Mouse (Mus musculus): ENCODE data around the gene Gm4559. TPM values are rescaled to one million over a fixed set of nuclear protein-coding genes. Genes with fewer than 3 reads are reported as not detected.
"Not testable (repeated sequence)": the region's sequence is repeated elsewhere in the genome, so short reads cannot be mapped to it uniquely, and the experiment has no call there.

Gm4559 gene
- polyA plus RNA-seq, 1 experiment from 2014 or later, result not detected

GRCm38 (mm10) chr7:142279291-142279690, 5.1 kb upstream of the Gm4559 start:
- DNase-seq (ENCODE audit: low spot score), result not testable (repeated sequence)

GRCm38 (mm10) chr7:142278183-142278582, 4.0 kb upstream of the Gm4559 start:
- DNase-seq (ENCODE audit: low spot score), result peak; percentile 47

DNA sequence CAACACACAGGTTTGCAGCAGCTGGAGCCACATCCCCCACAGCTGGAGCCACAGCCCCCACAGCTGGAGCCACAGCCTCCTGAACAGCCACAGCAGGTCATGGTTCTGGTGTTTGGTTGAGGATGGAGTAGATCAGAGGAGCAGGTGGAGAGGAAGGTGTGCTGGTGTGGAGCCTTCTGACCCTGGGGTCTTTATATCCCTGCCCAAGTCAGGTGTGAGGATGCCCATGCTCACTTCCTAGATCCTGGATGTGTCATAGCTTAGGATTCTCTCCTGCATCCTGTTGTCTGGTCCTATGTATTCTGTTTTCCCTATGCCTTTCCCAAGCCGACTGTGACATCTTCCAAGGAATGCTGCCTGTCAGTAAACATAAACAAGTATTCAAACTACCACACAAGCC, 15.9 kb downstream of the Gm4559 start, which contains the start of gene Gm2431:
Gene Gm2431, minus strand, starts transcription at position 101 of the 400 bp plus-strand sequence.
- DNase-seq (ENCODE audit: low spot score), result not testable (repeated sequence)

GRCm38 (mm10) chr7:142255517-142255916, 18.6 kb downstream of the Gm4559 start:
- DNase-seq (ENCODE audit: low spot score), result peak; percentile 10

GRCm38 (mm10) chr7:142249824-142250223, 24.3 kb downstream of the Gm4559 start:
- DNase-seq (ENCODE audit: low spot score), result peak; percentile 23

GRCm38 (mm10) chr7:142240978-142241377, 33.2 kb downstream of the Gm4559 start, which contains the start of gene Gm40460:
Gene Gm40460, minus strand, starts transcription at chr7:142241078.
- DNase-seq (ENCODE audit: low spot score), result no peak

DNA sequence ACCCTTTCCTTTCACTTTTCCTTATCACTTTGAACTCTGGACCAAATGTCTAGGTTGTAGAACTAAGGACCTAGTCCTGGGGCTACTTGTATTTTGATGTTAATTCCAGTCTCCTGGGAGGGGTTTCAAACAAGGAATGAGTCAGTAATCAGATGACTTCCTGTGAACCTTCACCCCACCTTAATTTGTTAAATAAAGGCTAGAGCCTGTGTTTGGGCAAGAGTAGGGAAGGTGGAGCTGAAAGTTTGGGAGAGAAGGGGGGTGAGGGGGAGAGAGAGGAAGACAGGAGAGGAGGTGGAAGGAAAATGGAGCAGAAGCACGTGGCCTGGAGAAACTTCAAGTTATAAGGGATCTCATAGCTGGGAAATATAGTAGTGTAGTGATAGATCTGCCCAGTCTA, 42.6 kb downstream of the Gm4559 start:
- DNase-seq (ENCODE audit: low spot score), result no peak

GRCm38 (mm10) chr7:142229871-142230270, 44.3 kb downstream of the Gm4559 start, which contains the start of gene Krtap5-5:
Gene Krtap5-5, minus strand, starts transcription at chr7:142229971.
- not testable (repeated sequence) for DNase-seq (ENCODE audit: low spot score)

DNA sequence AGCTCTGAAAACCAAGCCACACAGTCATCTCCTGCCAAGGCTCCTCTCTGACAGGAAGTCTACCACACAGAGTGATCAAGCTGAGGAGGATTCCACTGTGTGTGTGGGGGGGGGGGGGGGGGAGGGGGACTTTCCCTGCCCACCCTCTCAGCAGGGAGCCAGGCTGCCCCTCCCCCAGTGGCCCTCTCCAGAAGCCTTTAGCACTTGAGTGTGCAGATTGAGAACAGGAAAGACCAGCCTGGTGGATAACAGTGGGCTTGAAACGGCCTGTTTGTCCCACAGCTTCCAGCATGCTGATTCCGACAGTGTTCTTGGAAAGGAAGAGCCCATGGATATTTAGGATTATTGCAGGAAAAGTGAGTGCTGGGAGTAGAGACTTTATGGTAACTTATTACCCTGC, 49.6 kb downstream of the Gm4559 start:
- no peak for DNase-seq (ENCODE audit: low spot score)

Other genes with a start within 250 kb of the Gm4559 start
- 92.2 and 93.5 TPM in 2 replicates for gene Mob2, start 213.3 kb downstream of the Gm4559 start, polyA plus RNA-seq (2015; fragmentation: Nextera tagmentation; extraction: Ambion mirVana)
- gene Dusp8, start 178.5 kb downstream of the Gm4559 start, polyA plus RNA-seq (2015; fragmentation: Nextera tagmentation; extraction: Ambion mirVana), result 0.34 and 0.58 TPM in 2 replicates
- not detected in 2 replicates for gene Gm45618, start 153.6 kb downstream of the Gm4559 start, polyA plus RNA-seq (2015; fragmentation: Nextera tagmentation; extraction: Ambion mirVana)
- not detected in 2 replicates for gene Gm39115, start 138.3 kb downstream of the Gm4559 start, polyA plus RNA-seq (2015; fragmentation: Nextera tagmentation; extraction: Ambion mirVana)
- not detected in 2 replicates for gene Gm45337, start 129.8 kb downstream of the Gm4559 start, polyA plus RNA-seq (2015; fragmentation: Nextera tagmentation; extraction: Ambion mirVana)
- not detected in 2 replicates for gene Gm29735, start 117.2 kb downstream of the Gm4559 start, polyA plus RNA-seq (2015; fragmentation: Nextera tagmentation; extraction: Ambion mirVana)
- gene Gm4553, start 108.6 kb downstream of the Gm4559 start, polyA plus RNA-seq (2015; fragmentation: Nextera tagmentation; extraction: Ambion mirVana), result not detected in 2 replicates
- gene Krtap5-2, start 98.4 kb downstream of the Gm4559 start, polyA plus RNA-seq (2015; fragmentation: Nextera tagmentation; extraction: Ambion mirVana), result not detected in 2 replicates
- gene Gm10153, start 84.0 kb downstream of the Gm4559 start, polyA plus RNA-seq (2015; fragmentation: Nextera tagmentation; extraction: Ambion mirVana), result not detected in 2 replicates
- not detected in 2 replicates for gene Krtap5-3, start 73.0 kb downstream of the Gm4559 start, polyA plus RNA-seq (2015; fragmentation: Nextera tagmentation; extraction: Ambion mirVana)
- gene Gm7579, start 62.5 kb downstream of the Gm4559 start, polyA plus RNA-seq (2015; fragmentation: Nextera tagmentation; extraction: Ambion mirVana), result not detected in 2 replicates
- gene Krtap5-5, start 44.4 kb downstream of the Gm4559 start, polyA plus RNA-seq (2015; fragmentation: Nextera tagmentation; extraction: Ambion mirVana), result 0.16 TPM in 1 of 2 replicates, not detected in the other
- gene Gm40460, start 33.3 kb downstream of the Gm4559 start, polyA plus RNA-seq (2015; fragmentation: Nextera tagmentation; extraction: Ambion mirVana), result not detected in 2 replicates
- not detected in 2 replicates for gene Gm2431, start 16.0 kb downstream of the Gm4559 start, polyA plus RNA-seq (2015; fragmentation: Nextera tagmentation; extraction: Ambion mirVana)
- gene Krtap5-1, start 22.8 kb upstream of the Gm4559 start, polyA plus RNA-seq (2015; fragmentation: Nextera tagmentation; extraction: Ambion mirVana), result not detected in 2 replicates
- gene Krtap5-4, start 29.2 kb upstream of the Gm4559 start, polyA plus RNA-seq (2015; fragmentation: Nextera tagmentation; extraction: Ambion mirVana), result not detected in 2 replicates
- 8.5 and 10.6 TPM in 2 replicates for gene Ifitm10, start 99.4 kb upstream of the Gm4559 start, polyA plus RNA-seq (2015; fragmentation: Nextera tagmentation; extraction: Ambion mirVana)
- gene Gm49369, start 108.3 kb upstream of the Gm4559 start, polyA plus RNA-seq (2015; fragmentation: Nextera tagmentation; extraction: Ambion mirVana), result 5.1 TPM in 1 of 2 replicates, not detected in the other
- 395 and 403 TPM in 2 replicates for gene Ctsd, start 113.7 kb upstream of the Gm4559 start, polyA plus RNA-seq (2015; fragmentation: Nextera tagmentation; extraction: Ambion mirVana)
- gene Syt8, start 160.5 kb upstream of the Gm4559 start, polyA plus RNA-seq (2015; fragmentation: Nextera tagmentation; extraction: Ambion mirVana), result 0.34 and 0.75 TPM in 2 replicates
- 14.1 and 14.3 TPM in 2 replicates for gene Tnni2, start 167.4 kb upstream of the Gm4559 start, polyA plus RNA-seq (2015; fragmentation: Nextera tagmentation; extraction: Ambion mirVana)
- gene Lsp1, start 186.4 kb upstream of the Gm4559 start, polyA plus RNA-seq (2015; fragmentation: Nextera tagmentation; extraction: Ambion mirVana), result 655 and 664 TPM in 2 replicates
- 4.7 and 5.2 TPM in 2 replicates for gene Tnnt3, start 224.5 kb upstream of the Gm4559 start, polyA plus RNA-seq (2015; fragmentation: Nextera tagmentation; extraction: Ambion mirVana)